Mouse (Mus musculus): Measurements from ENCODE around the gene Fas. TPM values are rescaled to one million over a fixed set of nuclear protein-coding genes. Genes with fewer than 3 reads are reported as not detected.

Gene Fas
- polyA plus RNA-seq (2014; fragmentation: Illumina TruSeq; extraction: RNeasy Lipid Tissue Mini Kit (QIAGEN cat#74804); ENCODE audit: low read depth, low replicate concordance), result 29.7 TPM

DNA sequence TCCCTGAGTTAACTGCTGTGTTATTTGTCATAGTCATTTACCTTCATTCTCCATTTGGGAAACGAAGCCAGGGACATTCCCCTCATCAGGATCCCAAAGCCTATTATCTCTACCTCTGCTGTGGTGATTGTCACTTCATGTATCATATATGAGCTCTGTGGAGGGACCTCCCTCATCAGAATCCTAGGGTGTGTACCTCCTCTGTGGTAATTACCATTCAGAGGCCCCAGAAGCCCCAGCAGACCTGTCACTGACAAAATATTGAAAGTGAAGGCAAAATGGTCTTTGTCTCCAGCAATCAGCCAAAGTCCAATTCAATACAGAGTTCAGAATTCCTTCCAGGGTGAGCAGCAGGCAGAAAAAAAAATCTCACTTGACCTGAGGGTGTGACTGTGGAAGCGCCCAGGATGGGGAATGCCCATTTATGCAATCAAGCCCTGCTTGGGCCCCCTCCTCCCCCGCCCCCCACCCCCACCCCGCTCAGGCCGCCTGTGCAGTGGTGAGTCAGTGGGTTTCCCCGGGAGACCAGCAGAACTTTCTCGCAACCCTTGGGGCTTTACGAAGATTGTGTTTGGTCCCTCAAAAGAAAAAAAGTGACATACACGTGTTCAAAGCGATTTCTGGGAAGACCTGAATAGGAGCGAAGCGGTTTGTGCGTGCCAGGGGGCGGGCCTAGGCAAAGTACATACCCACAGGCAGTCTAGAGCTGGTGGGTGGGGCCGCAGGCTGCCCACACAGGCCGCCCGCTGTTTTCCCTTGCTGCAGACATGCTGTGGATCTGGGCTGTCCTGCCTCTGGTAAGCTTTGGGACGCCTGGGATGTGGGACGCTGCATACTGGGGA lies at the start of gene Fas:
TSS of gene Fas (plus strand) at position 719 of the 842 bp plus-strand sequence.

DNA sequence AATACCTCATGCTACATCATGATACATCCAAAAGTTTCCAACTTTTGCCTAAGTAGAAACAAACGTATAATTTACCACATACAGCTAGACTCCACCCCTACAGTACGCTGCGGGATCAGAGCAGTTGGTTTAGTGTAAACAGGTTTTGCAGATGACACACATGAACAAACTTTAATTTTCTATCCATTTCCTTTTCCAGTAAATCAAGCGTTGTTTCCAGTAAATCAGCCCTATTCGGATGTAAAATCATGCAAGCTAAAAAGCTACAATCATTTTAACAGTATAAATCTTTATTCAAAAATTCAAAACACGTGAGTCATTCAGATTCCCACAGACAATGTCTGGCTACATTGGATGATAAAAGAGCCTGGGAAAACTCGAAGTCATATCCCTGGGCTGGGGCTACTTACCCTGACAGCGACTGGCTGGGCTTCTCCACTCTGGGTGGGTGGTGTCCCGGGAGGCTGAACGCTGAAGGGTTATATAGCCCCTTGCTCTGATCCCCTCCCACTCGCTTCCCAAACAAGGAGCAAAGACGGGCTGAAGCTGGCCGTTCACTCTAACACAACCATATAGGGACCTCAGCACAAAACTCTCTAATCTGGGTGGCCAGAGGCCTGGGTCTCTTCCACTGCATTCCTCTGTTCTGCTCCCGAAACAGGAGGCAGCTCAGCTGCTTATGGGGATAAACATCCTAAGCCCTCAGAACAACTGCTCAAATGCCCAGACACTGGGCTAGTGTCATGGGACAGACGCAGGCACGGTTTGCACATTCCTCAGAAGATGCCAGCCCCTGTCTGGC lies 35.4 kb upstream of the Fas start, which contains the start of gene Acta2:
TSS of gene Acta2 (minus strand) at position 711 of the 802 bp plus-strand sequence.

Other genes starting within 250 kb of the Fas start
- gene Lipn, start 223.3 kb upstream of the Fas start, polyA plus RNA-seq (2014; fragmentation: Illumina TruSeq; extraction: RNeasy Lipid Tissue Mini Kit (QIAGEN cat#74804); ENCODE audit: low read depth, low replicate concordance), result not detected
- not detected for gene Lipm, start 189.7 kb upstream of the Fas start, polyA plus RNA-seq (2014; fragmentation: Illumina TruSeq; extraction: RNeasy Lipid Tissue Mini Kit (QIAGEN cat#74804); ENCODE audit: low read depth, low replicate concordance)
- not detected for gene Ankrd22, start 124.6 kb upstream of the Fas start, polyA plus RNA-seq (2014; fragmentation: Illumina TruSeq; extraction: RNeasy Lipid Tissue Mini Kit (QIAGEN cat#74804); ENCODE audit: low read depth, low replicate concordance)
- 9.3 TPM for gene Stambpl1, start 98.4 kb upstream of the Fas start, polyA plus RNA-seq (2014; fragmentation: Illumina TruSeq; extraction: RNeasy Lipid Tissue Mini Kit (QIAGEN cat#74804); ENCODE audit: low read depth, low replicate concordance)
- 9.2 TPM for gene Acta2, start 35.1 kb upstream of the Fas start, polyA plus RNA-seq (2014; fragmentation: Illumina TruSeq; extraction: RNeasy Lipid Tissue Mini Kit (QIAGEN cat#74804); ENCODE audit: low read depth, low replicate concordance)
- 1.3 TPM for gene Ch25h, start 184.5 kb downstream of the Fas start, polyA plus RNA-seq (2014; fragmentation: Illumina TruSeq; extraction: RNeasy Lipid Tissue Mini Kit (QIAGEN cat#74804); ENCODE audit: low read depth, low replicate concordance)
- 526 TPM for gene Lipa, start 236.8 kb downstream of the Fas start, polyA plus RNA-seq (2014; fragmentation: Illumina TruSeq; extraction: RNeasy Lipid Tissue Mini Kit (QIAGEN cat#74804); ENCODE audit: low read depth, low replicate concordance)